Mouse (Mus musculus) frontal cortex, postnatal 10 days (tissue): ENCODE data around the gene Ftl1.

Source experiments
- DNase-seq, 2 experiments: peaks; one replicate each; pipeline ENCODE4 v3.0.0; 2022; ENCODE audit warnings: low spot score in 2 of 2, mixed read lengths in 1 of 2

Ftl1 gene

GRCm38 (mm10) chr7:45413113-45413863 is 46.4 kb downstream of the Ftl1 start, which contains the start of gene Ntf5:
Ntf5 (plus strand) TSS chr7:45413695.
- no peak for DNase-seq

DNA sequence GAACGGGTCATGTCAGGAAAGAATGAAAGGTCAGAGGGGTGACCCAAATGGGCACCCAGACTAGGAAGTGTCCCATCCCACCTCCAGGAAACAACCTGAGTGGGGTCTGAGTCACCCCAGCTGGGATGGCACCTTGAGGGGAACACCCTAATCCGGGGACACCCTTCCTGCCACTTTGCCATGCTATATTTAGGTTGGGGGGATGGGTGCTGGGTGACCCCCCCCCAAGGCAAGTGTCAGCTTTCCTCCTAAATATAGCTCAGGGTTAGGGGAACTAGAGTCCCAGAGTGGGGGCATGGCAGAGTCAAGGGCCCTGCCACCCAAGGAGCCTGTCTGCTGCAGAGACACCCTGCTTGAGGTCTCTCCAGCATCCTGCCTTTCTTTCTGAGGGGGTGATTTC is 47.3 kb downstream of the Ftl1 start:
- no peak for DNase-seq

DNA sequence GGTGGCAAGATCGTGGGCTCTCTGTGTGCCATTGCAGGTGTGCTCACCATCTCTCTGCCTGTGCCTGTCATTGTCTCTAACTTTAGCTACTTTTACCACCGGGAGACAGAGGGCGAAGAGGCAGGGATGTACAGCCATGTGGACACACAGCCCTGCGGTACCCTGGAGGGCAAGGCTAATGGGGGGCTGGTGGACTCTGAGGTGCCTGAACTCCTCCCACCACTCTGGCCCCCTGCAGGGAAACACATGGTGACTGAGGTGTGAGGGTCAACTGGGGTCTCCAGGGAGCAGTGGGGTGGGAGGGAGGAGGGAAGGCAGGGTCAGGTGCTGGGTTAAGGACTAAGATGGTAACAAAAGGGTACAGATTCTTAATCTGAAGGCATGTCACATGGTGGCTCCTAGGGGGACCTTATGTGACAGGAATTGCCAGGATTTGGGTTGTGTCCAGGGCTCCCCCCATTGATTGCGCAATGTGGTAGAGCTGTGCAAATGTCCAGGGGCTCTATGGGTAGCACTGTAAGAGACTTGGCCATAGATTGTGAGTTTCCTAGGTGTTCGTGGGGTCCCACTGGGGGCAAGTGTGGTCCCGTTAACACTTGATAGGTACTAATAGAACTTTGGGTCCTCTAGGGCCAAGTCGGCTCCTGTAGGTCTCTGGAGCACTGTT is 50.1 kb downstream of the Ftl1 start:
- DNase-seq, result no peak

DNA sequence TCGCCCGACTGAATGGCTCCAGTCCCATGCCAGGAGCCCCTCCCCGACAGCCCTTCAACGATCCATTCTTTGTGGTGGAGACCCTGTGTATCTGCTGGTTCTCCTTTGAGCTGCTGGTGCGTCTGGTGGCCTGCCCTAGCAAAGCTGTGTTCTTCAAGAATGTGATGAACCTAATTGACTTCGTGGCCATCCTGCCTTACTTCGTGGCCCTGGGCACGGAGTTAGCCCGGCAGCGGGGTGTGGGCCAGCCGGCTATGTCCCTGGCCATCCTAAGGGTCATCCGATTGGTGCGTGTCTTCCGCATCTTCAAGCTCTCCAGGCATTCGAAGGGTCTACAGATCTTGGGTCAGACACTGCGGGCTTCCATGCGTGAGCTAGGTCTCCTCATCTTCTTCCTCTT is 50.7 kb downstream of the Ftl1 start:
- DNase-seq, result no peak

DNA sequence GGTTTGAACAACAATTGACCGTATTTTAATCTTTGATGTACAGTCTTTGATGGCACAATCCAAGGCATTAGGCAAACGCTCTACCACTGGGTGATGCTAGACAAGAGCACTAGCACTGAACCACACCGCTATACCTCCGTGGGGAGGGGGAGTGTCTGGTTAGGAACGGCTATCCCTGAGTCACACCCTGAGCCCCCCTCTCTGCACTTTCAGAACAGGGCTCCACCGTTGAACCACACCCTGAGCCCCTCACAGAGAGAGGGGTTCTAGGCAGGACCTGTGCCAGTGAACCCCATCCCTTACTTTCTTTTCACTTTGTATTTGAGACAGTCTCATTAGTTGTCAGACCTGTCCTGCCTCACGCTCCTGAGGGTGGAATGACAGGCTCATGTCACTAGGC is 51.3 kb downstream of the Ftl1 start:
- DNase-seq, result no peak
